Mouse (Mus musculus) embryonic facial prominence, embryonic 10.5 days (tissue): ENCODE data around the gene Dhrs11. TPM values are rescaled to one million over a fixed set of nuclear protein-coding genes. Genes with fewer than 3 reads are reported as not detected.
"Not testable (repeated sequence)": the region's sequence is repeated elsewhere in the genome, so short reads cannot be mapped to it uniquely, and the experiment has no call there.

Source experiments
- DNase-seq: peaks from one replicate; pipeline ENCODE4 v3.0.0-alpha.2; 2017; ENCODE audit warnings: low spot score
- H3K27ac ChIP-seq: fragments of 300-500 bp; sonication (generic); replicated peaks from 2 replicates; pipeline ENCODE4 v1.5.1; 2016; ENCODE audit warnings: mild to moderate bottlenecking
- H3K27me3 ChIP-seq: fragments of 300-500 bp; sonication (generic); replicated peaks from 2 replicates; pipeline ENCODE4 v1.6.1; 2016; ENCODE audit warnings: low read depth, mild to moderate bottlenecking; ENCODE audit not compliant: poor library complexity, severe bottlenecking
- H3K36me3 ChIP-seq: fragments of 300-500 bp; sonication (generic); replicated peaks from 2 replicates; pipeline ENCODE4 v1.6.1; 2016; ENCODE audit warnings: mild to moderate bottlenecking, moderate library complexity
- H3K4me1 ChIP-seq: fragments of 300-500 bp; sonication (generic); 2 replicates; pipeline ENCODE4 v1.6.1; 2016
- H3K4me3 ChIP-seq: fragments of 300-500 bp; sonication (generic); 2 replicates; pipeline ENCODE4 v1.5.1; 2016; ENCODE audit warnings: mild to moderate bottlenecking, moderate library complexity
- H3K9me3 ChIP-seq: fragments of 300-500 bp; sonication (generic); 2 replicates; pipeline ENCODE4 v1.6.1; 2016; ENCODE audit warnings: mild to moderate bottlenecking
- WGBS: fragments of 180-500 bp; shearing (Covaris S2); methylation state at CpG from one replicate; pipeline ENCODE4 v1.1.7; 2016; 5-methylcytosine and 5-hydroxymethylcytosine counted together
- polyA plus RNA-seq: library from polyadenylated mRNA; unstranded; fragments of >200 nt; fragmentation: Nextera tagmentation; extraction: Ambion mirVana; gene quantifications from 2 replicates; pipeline ENCODE4 v1.2.1, GENCODE M21; 2016

The Dhrs11 gene
- polyA plus RNA-seq, 1 experiment from 2014 or later = 10.4 TPM

GRCm38 (mm10) chr11:84847475-84848090, 18.8 kb upstream of the Dhrs11 start:
- no peaks in the 10 kb centered on the region for H3K9me3 ChIP-seq
- peaks cover 86% of the 10 kb centered on the region for H3K36me3 ChIP-seq
- no peaks in the 10 kb centered on the region for H3K27me3 ChIP-seq
- H3K4me3 ChIP-seq = no peak overlapping the region
- WGBS = 91% methylated on average over 7 of the region's 7 CpGs
- DNase-seq = no peak
- no peak overlapping the region for H3K27ac ChIP-seq
- no peaks in the 10 kb centered on the region for H3K4me1 ChIP-seq

- Histone ChIP-seq H3K36me3 (peaks cover 86% of the 10 kb centered on the region), H3K4me1 (no peaks in the 10 kb centered on the region), H3K27ac (no peak overlapping the region), H3K27me3 (no peaks in the 10 kb centered on the region), H3K9me3 (no peaks in the 10 kb centered on the region), H3K4me3 (no peak overlapping the region)
- no peak for DNase-seq
- WGBS = 95% methylated on average over 15 of the region's 15 CpGs
Observed at GRCm38 (mm10) chr11:84846741-84847474, 18.1 kb upstream of the Dhrs11 start.

GRCm38 (mm10) chr11:84839330-84839729, 10.5 kb upstream of the Dhrs11 start:
- peaks cover 99% of the 10 kb centered on the region for H3K36me3 ChIP-seq
- 94% methylated on average over 2 of the region's 2 CpGs for WGBS

GRCm38 (mm10) chr11:84829495-84829894, 701 bp upstream of the Dhrs11 start:
- Histone ChIP-seq H3K4me1 (peaks cover 20% of the 10 kb centered on the region), H3K4me3 (peak overlapping the region; percentile 88), H3K27ac (peak overlapping the region; percentile 78), H3K36me3 (peaks cover 53% of the 10 kb centered on the region)
- not testable (repeated sequence) for H3K27me3 ChIP-seq, DNase-seq, H3K9me3 ChIP-seq
- WGBS = 83% methylated on average over 11 of the region's 11 CpGs

More at GRCm38 (mm10) chr11:84839330-84839729, 10.5 kb upstream of the Dhrs11 start:
- Histone ChIP-seq H3K4me1 (no peaks in the 10 kb centered on the region), H3K27ac (no peak overlapping the region), H3K27me3 (no peaks in the 10 kb centered on the region), H3K4me3 (no peak overlapping the region), H3K9me3 (no peaks in the 10 kb centered on the region)
- DNase-seq = no peak

GRCm38 (mm10) chr11:84827901-84828503, 792 bp downstream of the Dhrs11 start:
- Histone ChIP-seq H3K4me3 (peak overlapping the region; percentile 88), H3K27me3 (no peaks in the 10 kb centered on the region), H3K27ac (peak overlapping the region; percentile 78; the same call in 1 of the 2 replicates), H3K4me1 (peaks cover 20% of the 10 kb centered on the region), H3K9me3 (no peaks in the 10 kb centered on the region), H3K36me3 (peaks cover 38% of the 10 kb centered on the region)
- WGBS = 46% methylated on average over 3 of the region's 3 CpGs
- DNase-seq = no peak

- peaks cover 20% of the 10 kb centered on the region for H3K4me1 ChIP-seq
- peak overlapping the region; percentile 88; the same call in 1 of the 2 replicates for H3K4me3 ChIP-seq
- H3K36me3 ChIP-seq = peaks cover 35% of the 10 kb centered on the region
- no peak overlapping the region for H3K27ac ChIP-seq
- no peaks in the 10 kb centered on the region for H3K27me3 ChIP-seq
- DNase-seq = no peak
- H3K9me3 ChIP-seq = no peaks in the 10 kb centered on the region
Observed at GRCm38 (mm10) chr11:84827492-84827891, 1.3 kb downstream of the Dhrs11 start.

GRCm38 (mm10) chr11:84826185-84826584, 2.6 kb downstream of the Dhrs11 start:
- no peaks in the 10 kb centered on the region for H3K9me3 ChIP-seq
- peaks cover 35% of the 10 kb centered on the region for H3K36me3 ChIP-seq
- peaks cover 20% of the 10 kb centered on the region for H3K4me1 ChIP-seq
- WGBS = 75% methylated on average over 3 of the region's 3 CpGs
- H3K4me3 ChIP-seq = no peak overlapping the region
- H3K27ac ChIP-seq = no peak overlapping the region
- DNase-seq = no peak
- no peaks in the 10 kb centered on the region for H3K27me3 ChIP-seq

- Histone ChIP-seq H3K36me3 (peaks cover 28% of the 10 kb centered on the region), H3K9me3 (no peaks in the 10 kb centered on the region), H3K4me1 (peaks cover 20% of the 10 kb centered on the region), H3K27me3 (no peaks in the 10 kb centered on the region), H3K27ac (no peak overlapping the region), H3K4me3 (no peak overlapping the region)
- 90% methylated on average over 10 of the region's 10 CpGs for WGBS
- no peak for DNase-seq
Observed at GRCm38 (mm10) chr11:84825261-84825807, 3.5 kb downstream of the Dhrs11 start.

GRCm38 (mm10) chr11:84823484-84823897, 5.3 kb downstream of the Dhrs11 start:
- Histone ChIP-seq H3K9me3 (no peaks in the 10 kb centered on the region), H3K4me3 (no peak overlapping the region), H3K36me3 (peaks cover 21% of the 10 kb centered on the region), H3K4me1 (peaks cover 22% of the 10 kb centered on the region), H3K27ac (peak overlapping the region; percentile 60; the same call in 1 of the 2 replicates), H3K27me3 (no peaks in the 10 kb centered on the region)
- DNase-seq = no peak
- 68% methylated on average over 10 of the region's 10 CpGs for WGBS

- 76% methylated on average over 5 of the region's 5 CpGs for WGBS
- H3K27me3 ChIP-seq = no peaks in the 10 kb centered on the region
- H3K4me1 ChIP-seq = peaks cover 18% of the 10 kb centered on the region
- no peak for DNase-seq
- H3K36me3 ChIP-seq = peaks cover 21% of the 10 kb centered on the region
- H3K27ac ChIP-seq = no peak overlapping the region
- no peaks in the 10 kb centered on the region for H3K9me3 ChIP-seq
- H3K4me3 ChIP-seq = no peak overlapping the region
Observed at GRCm38 (mm10) chr11:84822487-84822886, 6.3 kb downstream of the Dhrs11 start.

GRCm38 (mm10) chr11:84821131-84821770, 7.5 kb downstream of the Dhrs11 start:
- Histone ChIP-seq H3K27ac (no peak overlapping the region), H3K36me3 (peaks cover 21% of the 10 kb centered on the region), H3K27me3 (no peaks in the 10 kb centered on the region), H3K4me3 (no peak overlapping the region), H3K9me3 (no peaks in the 10 kb centered on the region), H3K4me1 (peaks cover 16% of the 10 kb centered on the region)
- DNase-seq = no peak
- 84% methylated on average over 9 of the region's 9 CpGs for WGBS

GRCm38 (mm10) chr11:84818961-84819692, 9.7 kb downstream of the Dhrs11 start, which contains the start of gene Mrm1:
Mrm1 (minus strand) TSS chr11:84819515.
- Histone ChIP-seq H3K27ac (peak within 1 kb of the TSS; percentile 75), H3K9me3 (no peaks in the 10 kb centered on the region)
- WGBS = under 1% methylated on average over 55 of the region's 55 CpGs

More at GRCm38 (mm10) chr11:84818961-84819692, 9.7 kb downstream of the Dhrs11 start, which contains the start of gene Mrm1:
- Histone ChIP-seq H3K4me3 (peak within 1 kb of the TSS; percentile 67), H3K36me3 (peaks cover 17% of the 10 kb centered on the region), H3K27me3 (no peaks in the 10 kb centered on the region), H3K4me1 (peaks cover 20% of the 10 kb centered on the region)
- DNase-seq = peak; percentile 94
